Mouse (Mus musculus) heart, embryonic 14.5 days (tissue): ENCODE measurements around the gene Il1r2. TPM values are rescaled to one million over a fixed set of nuclear protein-coding genes. Genes with fewer than 3 reads are reported as not detected.

ENCODE experiments used
- ATAC-seq: fragments of 200-750 bp; cut with Nextera tagmentation; 2 replicates; pipeline ENCODE4 v1.8.0; 2017; ENCODE audit warnings: low read depth, moderate TSS enrichment; ENCODE audit not compliant: insufficient number of reproducible peaks, insufficient read depth, low FRiP score
- H3K27ac ChIP-seq, 2 experiments: fragments of 200-500 bp in 1 of 2; fragments of 300-500 bp in 1 of 2; sonication (generic) in 1 of 2; replicated peaks in 1 of 2; 2 replicates each; pipeline ENCODE4 v1.5.1; 2012 to 2014; ENCODE audit warnings: low read depth in 2 of 2, low read length in 2 of 2, control low read depth in 1 of 2, mild to moderate bottlenecking in 1 of 2, mixed read lengths in 1 of 2; ENCODE audit not compliant: control insufficient read depth in 1 of 2, insufficient read depth in 1 of 2
- H3K27me3 ChIP-seq: fragments of 300-500 bp; sonication (generic); 2 replicates; pipeline ENCODE4 v1.6.1; 2014; ENCODE audit warnings: mild to moderate bottlenecking, low read length, control low read depth; ENCODE audit not compliant: control insufficient read depth, insufficient read depth
- H3K36me3 ChIP-seq: fragments of 300-500 bp; sonication (generic); 2 replicates; pipeline ENCODE4 v1.6.1; 2014; ENCODE audit warnings: mild to moderate bottlenecking, control low read depth, low read length, mixed read lengths; ENCODE audit not compliant: control insufficient read depth, insufficient read depth
- H3K4me1 ChIP-seq, 2 experiments: fragments of 200-500 bp in 1 of 2; fragments of 300-500 bp in 1 of 2; sonication (generic) in 1 of 2; 2 replicates each; pipeline ENCODE4 v1.6.1; 2012 to 2014; ENCODE audit warnings: low read length in 2 of 2, control low read depth in 1 of 2, mixed read lengths in 1 of 2; ENCODE audit not compliant: control insufficient read depth in 2 of 2, insufficient read depth in 2 of 2
- H3K4me2 ChIP-seq: fragments of 300-500 bp; sonication (generic); 2 replicates; pipeline ENCODE4 v1.6.1; 2014; ENCODE audit warnings: mild to moderate bottlenecking, low read length
- H3K4me3 ChIP-seq, 2 experiments: fragments of 200-500 bp in 1 of 2; fragments of 300-500 bp in 1 of 2; sonication (generic) in 1 of 2; 2 replicates each; pipeline ENCODE4 v1.5.1; 2012 to 2014; ENCODE audit warnings: low read length in 2 of 2, mild to moderate bottlenecking in 2 of 2, control low read depth in 1 of 2, low read depth in 1 of 2, moderate library complexity in 1 of 2; ENCODE audit not compliant: control insufficient read depth in 1 of 2, insufficient read depth in 1 of 2
- H3K9ac ChIP-seq: fragments of 300-500 bp; sonication (generic); 2 replicates; pipeline ENCODE4 v1.6.1; 2014; ENCODE audit warnings: mild to moderate bottlenecking, low read length
- H3K9me3 ChIP-seq: fragments of 300-500 bp; sonication (generic); 2 replicates; pipeline ENCODE4 v1.6.1; 2016; ENCODE audit warnings: low read length, control low read depth; ENCODE audit not compliant: control insufficient read depth
- WGBS: fragments of 180-500 bp; shearing (Covaris S2); extraction: QIAGEN DNeasy Blood & Tissue Kit; methylation state at CpG from one replicate; pipeline ENCODE4 v1.1.7; 2014; 5-methylcytosine and 5-hydroxymethylcytosine counted together
- polyA plus RNA-seq: library from polyadenylated mRNA; unstranded; fragments of >200 nt; fragmentation: Nextera tagmentation; extraction: Ambion mirVana; gene quantifications from 2 replicates; pipeline ENCODE4 v1.2.1, GENCODE M21; 2014

Gene Il1r2
- polyA plus RNA-seq, 1 experiment from 2014 or later: 1.1 TPM

DNA sequence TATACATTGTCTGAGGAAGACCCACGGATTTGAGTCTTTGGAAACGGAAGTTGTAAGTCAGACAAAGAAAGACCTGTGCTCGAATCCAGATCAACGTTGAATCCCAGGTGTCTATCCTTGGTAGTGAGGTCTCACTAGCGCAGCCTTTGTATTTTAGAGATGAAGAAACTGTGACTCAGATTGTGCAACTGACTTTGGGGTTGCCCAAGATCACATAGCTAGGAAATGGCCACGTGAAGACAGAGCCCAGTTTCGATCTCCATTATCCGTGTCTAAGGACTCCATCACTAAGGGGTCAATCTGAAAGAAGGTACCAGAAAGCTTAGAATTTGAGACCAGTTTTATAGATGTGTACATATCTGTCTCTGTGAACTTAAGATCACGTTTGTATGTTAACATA, 17.3 kb downstream of the Il1r2 start:
- no peaks in the 10 kb centered on the region for H3K36me3 ChIP-seq
- WGBS: 81% methylated on average over 9 of the region's 9 CpGs
- H3K27ac ChIP-seq: no peak overlapping the region
- H3K9me3 ChIP-seq: no peaks in the 10 kb centered on the region
- H3K4me2 ChIP-seq: no peak overlapping the region
- no peaks in the 10 kb centered on the region for H3K4me1 ChIP-seq
- H3K4me3 ChIP-seq: no peak overlapping the region
- no peak for ATAC-seq
- no peaks in the 10 kb centered on the region for H3K27me3 ChIP-seq
- H3K9ac ChIP-seq: no peak overlapping the region

DNA sequence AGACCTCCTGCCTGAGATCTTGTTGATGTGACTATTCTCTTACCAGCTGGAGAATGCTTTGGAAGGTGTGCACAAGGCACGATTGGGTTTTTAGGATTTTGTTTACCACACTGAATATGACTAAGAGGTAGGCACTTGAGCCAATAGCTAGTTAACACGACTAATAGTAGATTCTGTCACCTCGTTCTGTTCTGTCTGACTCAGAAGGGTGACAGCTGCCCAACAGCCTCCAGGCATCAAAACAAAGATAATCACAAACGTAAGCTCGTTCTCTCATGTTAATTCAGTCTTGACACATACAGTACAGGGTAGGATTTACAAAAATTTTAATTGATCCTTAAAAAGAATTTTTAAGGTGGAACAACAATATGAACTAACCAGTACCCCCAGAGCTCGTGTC, 18.7 kb downstream of the Il1r2 start:
- no peaks in the 10 kb centered on the region for H3K27me3 ChIP-seq
- ATAC-seq: no peak
- no peak overlapping the region for H3K4me3 ChIP-seq
- H3K9me3 ChIP-seq: no peaks in the 10 kb centered on the region
- H3K4me2 ChIP-seq: no peak overlapping the region
- H3K36me3 ChIP-seq: no peaks in the 10 kb centered on the region
- no peak overlapping the region for H3K9ac ChIP-seq
- no peak overlapping the region for H3K27ac ChIP-seq
- 50% methylated on average over 6 of the region's 6 CpGs for WGBS
- no peaks in the 10 kb centered on the region for H3K4me1 ChIP-seq

DNA sequence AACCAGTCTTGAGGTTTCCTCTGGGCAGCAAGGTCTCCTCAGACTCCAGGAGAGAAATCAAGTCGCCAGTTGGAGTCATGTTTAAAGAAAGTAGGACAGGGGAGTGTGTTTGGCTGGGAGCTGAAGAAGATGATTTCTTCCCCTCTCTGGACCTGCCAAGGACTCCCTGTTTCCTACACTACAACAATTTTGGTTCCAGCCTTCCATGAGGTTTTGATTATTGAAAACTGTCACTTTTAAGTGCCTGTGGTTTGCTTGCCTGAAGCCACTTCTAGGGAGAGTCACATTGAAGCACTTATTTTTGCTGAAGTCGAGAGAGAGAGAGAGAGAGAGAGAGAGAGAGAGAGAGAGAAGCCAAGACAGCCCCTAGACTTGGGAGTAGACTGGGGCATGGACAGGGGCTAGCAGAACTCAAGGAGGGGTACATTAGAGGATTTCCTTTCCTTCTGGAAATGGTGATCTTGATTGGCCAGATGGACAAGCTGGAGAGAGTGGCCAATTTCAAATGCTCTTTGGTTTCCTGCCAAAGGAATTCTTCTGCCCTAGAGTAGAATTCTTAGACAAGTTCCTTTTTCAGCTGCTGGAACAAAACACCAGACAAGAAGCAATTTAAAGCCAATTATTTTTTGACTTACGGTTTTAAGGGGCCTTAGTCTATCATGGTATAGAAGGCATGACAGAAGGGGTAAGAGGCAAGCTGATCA, 20.9 kb downstream of the Il1r2 start:
- Histone ChIP-seq H3K27ac (no peak overlapping the region), H3K9me3 (no peaks in the 10 kb centered on the region), H3K27me3 (no peaks in the 10 kb centered on the region), H3K4me1 (no peaks in the 10 kb centered on the region), H3K9ac (no peak overlapping the region), H3K36me3 (no peaks in the 10 kb centered on the region), H3K4me3 (no peak overlapping the region), H3K4me2 (no peak overlapping the region)
- ATAC-seq: no peak
- WGBS: 73% methylated on average over 3 of the region's 3 CpGs

DNA sequence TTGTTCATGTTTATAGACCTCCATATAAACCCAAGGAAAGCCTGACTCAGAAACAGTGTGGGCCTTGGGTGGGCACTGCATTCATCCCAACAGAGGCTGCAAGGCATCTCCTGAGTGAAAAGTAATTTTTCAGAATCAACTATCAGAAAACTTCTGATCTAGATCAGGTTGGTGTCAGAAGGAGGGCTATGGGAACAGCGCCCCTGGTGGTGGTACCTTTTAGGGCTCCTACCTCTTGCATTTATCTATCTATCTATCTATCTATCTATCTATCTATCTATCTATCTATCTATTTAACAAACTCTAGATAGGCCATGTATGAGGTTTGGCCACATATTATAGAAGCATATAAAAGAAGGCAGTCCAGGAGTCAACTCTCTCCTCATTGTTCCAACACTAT, 21.7 kb downstream of the Il1r2 start:
- ATAC-seq: no peak
- no peaks in the 10 kb centered on the region for H3K36me3 ChIP-seq
- WGBS: 28% methylated on average over 1 of the region's 1 CpGs
- no peaks in the 10 kb centered on the region for H3K9me3 ChIP-seq
- H3K4me3 ChIP-seq: no peak overlapping the region
- no peaks in the 10 kb centered on the region for H3K27me3 ChIP-seq
- no peak overlapping the region for H3K9ac ChIP-seq
- no peak overlapping the region for H3K27ac ChIP-seq
- H3K4me1 ChIP-seq: no peaks in the 10 kb centered on the region
- H3K4me2 ChIP-seq: no peak overlapping the region

DNA sequence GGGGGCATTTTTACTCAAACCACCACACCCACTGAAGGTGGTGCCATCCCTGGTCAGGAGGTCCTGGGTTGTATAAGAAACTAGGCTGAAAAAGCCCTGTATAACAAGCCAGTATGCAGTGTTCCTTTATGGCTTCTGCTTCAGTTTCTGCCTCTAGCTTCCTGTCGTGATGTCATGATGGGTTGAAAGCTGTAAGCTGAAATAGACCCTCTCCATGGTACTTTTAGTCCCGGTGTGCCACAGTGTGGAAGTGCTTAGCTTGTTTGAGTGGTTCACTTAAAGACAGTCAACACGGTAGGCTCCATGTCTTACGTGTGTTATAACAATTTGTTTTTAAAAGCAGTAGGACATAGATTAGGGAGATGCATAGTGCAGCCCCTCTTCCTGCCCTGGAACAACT, 32.4 kb downstream of the Il1r2 start:
- no peak for ATAC-seq
- Histone ChIP-seq H3K4me1 (no peaks in the 10 kb centered on the region), H3K9ac (no peak overlapping the region), H3K4me2 (no peak overlapping the region), H3K27me3 (no peaks in the 10 kb centered on the region), H3K4me3 (no peak overlapping the region), H3K9me3 (no peaks in the 10 kb centered on the region), H3K27ac (no peak overlapping the region), H3K36me3 (no peaks in the 10 kb centered on the region)
- whole genome bisulfite sequencing: 62% methylated on average over 4 of the region's 4 CpGs

DNA sequence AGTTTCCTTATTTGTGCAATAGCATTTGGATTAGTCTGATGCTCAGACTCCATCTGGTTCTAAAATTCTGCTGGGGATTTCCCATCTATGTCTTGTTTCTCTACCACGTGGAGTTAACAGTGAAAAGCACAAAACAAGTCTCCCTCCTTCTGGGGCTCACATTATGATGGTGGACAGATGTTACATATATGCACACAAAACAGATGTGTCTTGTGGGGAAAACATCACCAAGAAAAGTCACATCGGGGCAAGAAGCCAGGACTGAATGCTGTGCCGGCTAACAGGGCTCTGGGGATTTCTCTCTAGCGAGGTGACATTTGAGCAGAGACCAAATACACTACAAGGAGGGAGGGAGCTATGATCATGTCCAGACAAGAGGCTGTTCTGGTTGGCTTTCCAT, 32.8 kb downstream of the Il1r2 start:
- Histone ChIP-seq H3K4me3 (no peak overlapping the region), H3K36me3 (no peaks in the 10 kb centered on the region), H3K9me3 (no peaks in the 10 kb centered on the region), H3K4me2 (no peak overlapping the region), H3K4me1 (no peaks in the 10 kb centered on the region), H3K27ac (no peak overlapping the region), H3K27me3 (no peaks in the 10 kb centered on the region), H3K9ac (no peak overlapping the region)
- 67% methylated on average over 4 of the region's 4 CpGs for WGBS
- ATAC-seq: no peak

DNA sequence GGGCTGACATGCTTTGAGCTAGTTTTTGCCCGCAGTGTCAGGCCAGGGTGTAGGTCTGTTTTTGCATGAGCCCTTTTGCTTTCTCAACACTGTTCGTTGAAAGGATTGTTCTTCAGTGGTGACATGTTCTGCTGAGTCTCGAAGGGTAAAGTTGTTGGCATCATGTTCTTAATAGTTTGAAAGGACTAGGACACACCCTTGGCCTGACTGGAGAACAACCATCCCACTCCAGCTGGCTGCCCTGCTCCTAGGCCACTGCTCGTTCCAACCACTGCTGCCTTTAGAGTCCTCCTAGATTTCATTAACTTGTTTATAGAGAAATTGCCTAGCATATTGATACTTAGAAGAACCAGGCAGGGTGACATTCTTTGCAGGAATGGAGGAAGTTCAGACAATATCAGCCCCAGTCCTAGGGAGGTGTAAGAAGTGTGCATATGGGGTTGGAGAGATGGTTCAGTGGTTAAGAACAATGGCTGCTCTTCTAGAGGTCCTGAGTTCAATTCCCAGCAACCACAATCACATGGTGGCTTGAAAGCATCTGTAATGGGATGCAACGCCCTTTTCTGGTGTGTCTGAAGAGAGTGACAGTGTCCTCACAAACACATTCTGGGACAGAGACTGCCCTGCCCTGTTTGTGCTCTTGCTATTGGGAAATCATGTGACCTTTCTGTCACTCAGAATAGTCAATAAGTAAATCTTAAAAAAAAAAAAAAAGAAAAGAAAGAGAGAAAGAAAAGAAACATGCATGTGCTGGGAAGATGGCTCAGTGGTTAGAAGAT, 34.3 kb downstream of the Il1r2 start:
- Histone ChIP-seq H3K36me3 (no peaks in the 10 kb centered on the region), H3K9ac (no peak overlapping the region), H3K4me2 (no peak overlapping the region), H3K4me1 (no peaks in the 10 kb centered on the region), H3K9me3 (no peaks in the 10 kb centered on the region), H3K4me3 (no peak overlapping the region), H3K27me3 (no peaks in the 10 kb centered on the region), H3K27ac (no peak overlapping the region)
- 73% methylated on average over 5 of the region's 5 CpGs for WGBS
- no peak for ATAC-seq
